Mouse (Mus musculus): Measurements from ENCODE around the gene Gm2431. TPM values are rescaled to one million over a fixed set of nuclear protein-coding genes. Genes with fewer than 3 reads are reported as not detected.
"Not testable (repeated sequence)": the region's sequence is repeated elsewhere in the genome, so short reads cannot be mapped to it uniquely, and the experiment has no call there.

Gm2431 gene
- polyA plus RNA-seq, 1 experiment: not detected

GRCm38 (mm10) chr7:142212136-142212535 is 46.0 kb downstream of the Gm2431 start:
- DNase-seq (ENCODE audit: extremely low spot score in 1 of 2, low spot score in 1 of 2): not testable (repeated sequence)

DNA sequence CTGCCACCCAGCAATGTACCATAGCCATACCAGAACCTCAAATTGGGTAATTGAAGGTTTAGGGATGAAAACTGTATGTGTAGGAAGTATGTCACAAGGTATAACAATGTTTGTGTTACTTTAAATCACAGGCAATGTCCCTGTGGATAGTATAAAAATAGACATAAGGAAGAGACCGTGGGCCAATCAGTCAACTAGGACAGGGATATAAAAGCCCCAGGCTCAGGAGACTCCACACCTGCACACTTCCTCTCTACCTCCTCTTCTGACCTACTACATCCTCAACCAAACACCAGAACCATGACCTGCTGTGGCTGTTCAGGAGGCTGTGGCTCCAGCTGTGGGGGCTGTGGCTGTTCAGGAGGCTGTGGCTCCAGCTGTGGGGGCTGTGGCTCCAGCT is 46.6 kb downstream of the Gm2431 start, which contains the start of gene Gm7579:
Gene Gm7579 (plus strand): TSS at position 301 of the 400 bp plus-strand sequence.
- no peak for DNase-seq (ENCODE audit: extremely low spot score in 1 of 2, low spot score in 1 of 2)

Other genes with a start within 250 kb of the Gm2431 start
- gene Mob2, start 197.3 kb downstream of the Gm2431 start, polyA plus RNA-seq (2012; rRNA removed): 42.2 and 42.9 TPM in 2 replicates
- gene Dusp8, start 162.5 kb downstream of the Gm2431 start, polyA plus RNA-seq (2012; rRNA removed): 110 and 114 TPM in 2 replicates
- gene Gm45618, start 137.6 kb downstream of the Gm2431 start, polyA plus RNA-seq (2012; rRNA removed): not detected in 2 replicates
- gene Gm39115, start 122.3 kb downstream of the Gm2431 start, polyA plus RNA-seq (2012; rRNA removed): not detected in 2 replicates
- not detected in 2 replicates for gene Gm45337, start 113.7 kb downstream of the Gm2431 start, polyA plus RNA-seq (2012; rRNA removed)
- not detected in 2 replicates for gene Gm29735, start 101.2 kb downstream of the Gm2431 start, polyA plus RNA-seq (2012; rRNA removed)
- gene Gm4553, start 92.6 kb downstream of the Gm2431 start, polyA plus RNA-seq (2012; rRNA removed): not detected in 2 replicates
- not detected in 2 replicates for gene Krtap5-2, start 82.3 kb downstream of the Gm2431 start, polyA plus RNA-seq (2012; rRNA removed)
- gene Gm10153, start 68.0 kb downstream of the Gm2431 start, polyA plus RNA-seq (2012; rRNA removed): not detected in 2 replicates
- gene Krtap5-3, start 57.0 kb downstream of the Gm2431 start, polyA plus RNA-seq (2012; rRNA removed): 0.06 and 0.13 TPM in 2 replicates
- not detected in 2 replicates for gene Gm7579, start 46.5 kb downstream of the Gm2431 start, polyA plus RNA-seq (2012; rRNA removed)
- gene Krtap5-5, start 28.4 kb downstream of the Gm2431 start, polyA plus RNA-seq (2012; rRNA removed): not detected in 2 replicates
- not detected in 2 replicates for gene Gm40460, start 17.3 kb downstream of the Gm2431 start, polyA plus RNA-seq (2012; rRNA removed)
- gene Gm4559, start 16.0 kb upstream of the Gm2431 start, polyA plus RNA-seq (2012; rRNA removed): not detected in 2 replicates
- gene Krtap5-1, start 38.8 kb upstream of the Gm2431 start, polyA plus RNA-seq (2012; rRNA removed): 0.21 TPM in 1 of 2 replicates, not detected in the other
- gene Krtap5-4, start 45.2 kb upstream of the Gm2431 start, polyA plus RNA-seq (2012; rRNA removed): not detected in 2 replicates
- 36.7 and 45.5 TPM in 2 replicates for gene Ifitm10, start 115.4 kb upstream of the Gm2431 start, polyA plus RNA-seq (2012; rRNA removed)
- 0.17 and 0.40 TPM in 2 replicates for gene Gm49369, start 124.3 kb upstream of the Gm2431 start, polyA plus RNA-seq (2012; rRNA removed)
- 383 and 391 TPM in 2 replicates for gene Ctsd, start 129.7 kb upstream of the Gm2431 start, polyA plus RNA-seq (2012; rRNA removed)
- not detected in 2 replicates for gene Syt8, start 176.5 kb upstream of the Gm2431 start, polyA plus RNA-seq (2012; rRNA removed)
- 1.7 and 2.0 TPM in 2 replicates for gene Tnni2, start 183.5 kb upstream of the Gm2431 start, polyA plus RNA-seq (2012; rRNA removed)
- gene Lsp1, start 202.5 kb upstream of the Gm2431 start, polyA plus RNA-seq (2012; rRNA removed): 11.0 and 11.2 TPM in 2 replicates
- gene Tnnt3, start 240.5 kb upstream of the Gm2431 start, polyA plus RNA-seq (2012; rRNA removed): 0.50 and 1.8 TPM in 2 replicates

Data from frontal cortex, adult 2 months (tissue).